Mouse (Mus musculus) heart, embryonic 14.5 days (tissue): Measurements from ENCODE around the gene Gm21366. TPM values are rescaled to one million over a fixed set of nuclear protein-coding genes. Genes with fewer than 3 reads are reported as not detected.
"Not testable (repeated sequence)": the region's sequence is repeated elsewhere in the genome, so short reads cannot be mapped to it uniquely, and the experiment has no call there.

Source experiments
- ATAC-seq: fragments of 200-750 bp; cut with Nextera tagmentation; 2 replicates; pipeline ENCODE4 v1.8.0; 2017; ENCODE audit warnings: low read depth, moderate TSS enrichment; ENCODE audit not compliant: insufficient number of reproducible peaks, insufficient read depth, low FRiP score
- H3K27ac ChIP-seq, 2 experiments: fragments of 200-500 bp in 1 of 2; fragments of 300-500 bp in 1 of 2; sonication (generic) in 1 of 2; replicated peaks in 1 of 2; 2 replicates each; pipeline ENCODE4 v1.5.1; 2012 to 2014; ENCODE audit warnings: low read depth in 2 of 2, low read length in 2 of 2, control low read depth in 1 of 2, mild to moderate bottlenecking in 1 of 2, mixed read lengths in 1 of 2; ENCODE audit not compliant: control insufficient read depth in 1 of 2, insufficient read depth in 1 of 2
- H3K27me3 ChIP-seq: fragments of 300-500 bp; sonication (generic); 2 replicates; pipeline ENCODE4 v1.6.1; 2014; ENCODE audit warnings: mild to moderate bottlenecking, low read length, control low read depth; ENCODE audit not compliant: control insufficient read depth, insufficient read depth
- H3K36me3 ChIP-seq: fragments of 300-500 bp; sonication (generic); 2 replicates; pipeline ENCODE4 v1.6.1; 2014; ENCODE audit warnings: mild to moderate bottlenecking, control low read depth, low read length, mixed read lengths; ENCODE audit not compliant: control insufficient read depth, insufficient read depth
- H3K4me1 ChIP-seq, 2 experiments: fragments of 200-500 bp in 1 of 2; fragments of 300-500 bp in 1 of 2; sonication (generic) in 1 of 2; 2 replicates each; pipeline ENCODE4 v1.6.1; 2012 to 2014; ENCODE audit warnings: low read length in 2 of 2, control low read depth in 1 of 2, mixed read lengths in 1 of 2; ENCODE audit not compliant: control insufficient read depth in 2 of 2, insufficient read depth in 2 of 2
- H3K4me2 ChIP-seq: fragments of 300-500 bp; sonication (generic); 2 replicates; pipeline ENCODE4 v1.6.1; 2014; ENCODE audit warnings: mild to moderate bottlenecking, low read length
- H3K4me3 ChIP-seq, 2 experiments: fragments of 200-500 bp in 1 of 2; fragments of 300-500 bp in 1 of 2; sonication (generic) in 1 of 2; 2 replicates each; pipeline ENCODE4 v1.5.1; 2012 to 2014; ENCODE audit warnings: low read length in 2 of 2, mild to moderate bottlenecking in 2 of 2, control low read depth in 1 of 2, low read depth in 1 of 2, moderate library complexity in 1 of 2; ENCODE audit not compliant: control insufficient read depth in 1 of 2, insufficient read depth in 1 of 2
- H3K9ac ChIP-seq: fragments of 300-500 bp; sonication (generic); 2 replicates; pipeline ENCODE4 v1.6.1; 2014; ENCODE audit warnings: mild to moderate bottlenecking, low read length
- H3K9me3 ChIP-seq: fragments of 300-500 bp; sonication (generic); 2 replicates; pipeline ENCODE4 v1.6.1; 2016; ENCODE audit warnings: low read length, control low read depth; ENCODE audit not compliant: control insufficient read depth
- WGBS: fragments of 180-500 bp; shearing (Covaris S2); extraction: QIAGEN DNeasy Blood & Tissue Kit; methylation state at CpG from one replicate; pipeline ENCODE4 v1.1.7; 2014; 5-methylcytosine and 5-hydroxymethylcytosine counted together
- polyA plus RNA-seq: library from polyadenylated mRNA; unstranded; fragments of >200 nt; fragmentation: Nextera tagmentation; extraction: Ambion mirVana; gene quantifications from 2 replicates; pipeline ENCODE4 v1.2.1, GENCODE M21; 2014

The Gm21366 gene
- not detected in 2 replicates for polyA plus RNA-seq

- H3K9ac ChIP-seq, H3K4me2 ChIP-seq, ATAC-seq, H3K4me1 ChIP-seq, H3K27ac ChIP-seq, H3K4me3 ChIP-seq, H3K36me3 ChIP-seq, H3K27me3 ChIP-seq, H3K9me3 ChIP-seq: not testable (repeated sequence)
- WGBS, result no CpG with 5 or more reads among the region's 6 CpGs
Measured at GRCm38 (mm10) chrY:22861156-22861555, at the start of gene Gm21366. Gene Gm21366 (minus strand): TSS chrY:22861256.
